Mouse (Mus musculus) liver, postnatal 0 days (tissue): Measurements from ENCODE around the gene Pld6.

ENCODE experiments used
- CTCF ChIP-seq: sonication (generic); IDR thresholded peaks from 2 replicates; pipeline ENCODE4 v1.5.1; 2016; ENCODE audit warnings: antibody characterized with exemption, low read depth
- EP300 ChIP-seq: IDR thresholded peaks from 2 replicates; pipeline ENCODE4 v1.6.1; 2016; ENCODE audit warnings: antibody characterized with exemption, low read depth, mild to moderate bottlenecking

DNA sequence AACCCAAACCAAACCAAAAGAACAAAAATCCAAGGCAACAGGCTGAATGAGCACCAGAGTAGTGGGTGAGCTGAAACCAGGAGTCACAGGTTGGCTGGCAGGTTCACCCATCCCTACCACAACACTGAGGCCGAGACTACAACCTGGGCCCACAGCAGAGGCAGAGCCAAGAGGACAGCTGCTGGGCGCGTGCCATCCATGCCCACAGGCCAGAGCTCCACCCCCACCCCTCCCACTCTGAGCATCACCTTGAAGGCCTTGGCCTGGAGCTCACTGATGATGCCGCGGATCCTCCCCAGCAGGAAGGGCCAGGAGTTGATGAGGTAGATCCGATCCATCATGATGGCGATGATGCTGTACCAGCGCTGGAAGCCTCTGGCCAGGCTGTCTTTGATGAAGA is 14.4 kb upstream of the Pld6 start:
- TF ChIP-seq CTCF: no peak
- TF ChIP-seq EP300: no peak
